Mouse (Mus musculus) kidney, postnatal 0 days (tissue): ENCODE results near the gene Nkain4. TPM values are rescaled to one million over a fixed set of nuclear protein-coding genes. Genes with fewer than 3 reads are reported as not detected.
A peak's percentile ranks its signal among the peaks of the same experiment; 100 is the strongest.

Experiments used
- ATAC-seq: fragments of 200-750 bp; cut with Nextera tagmentation; replicated peaks from 2 replicates; pipeline ENCODE4 v1.8.0; 2017; ENCODE audit warnings: low read depth, moderate number of reproducible peaks, moderate TSS enrichment, moderate library complexity; ENCODE audit not compliant: low FRiP score
- DNase-seq: peaks from one replicate; pipeline ENCODE4 v3.0.0-alpha.2; 2016; ENCODE audit warnings: low spot score
- H3K27ac ChIP-seq: fragments of 300-500 bp; sonication (generic); 2 replicates; pipeline ENCODE4 v1.5.1; 2014; ENCODE audit warnings: mild to moderate bottlenecking
- H3K27me3 ChIP-seq: fragments of 300-500 bp; sonication (generic); 2 replicates; pipeline ENCODE4 v1.6.1; 2014; ENCODE audit warnings: low read length, mixed read lengths; ENCODE audit not compliant: insufficient read depth
- H3K36me3 ChIP-seq: fragments of 300-500 bp; sonication (generic); 2 replicates; pipeline ENCODE4 v1.6.1; 2014; ENCODE audit warnings: low read length, mixed read lengths; ENCODE audit not compliant: insufficient read depth
- H3K4me1 ChIP-seq: fragments of 300-500 bp; sonication (generic); replicated peaks from 2 replicates; pipeline ENCODE4 v1.6.1; 2014; ENCODE audit warnings: antibody characterized with exemption, low read length, mixed read lengths; ENCODE audit not compliant: insufficient read depth
- H3K4me2 ChIP-seq: fragments of 300-500 bp; sonication (generic); 2 replicates; pipeline ENCODE4 v1.6.1; 2014; ENCODE audit warnings: mild to moderate bottlenecking, low read length, moderate library complexity, mixed read lengths
- H3K4me3 ChIP-seq: fragments of 300-500 bp; sonication (generic); replicated peaks from 2 replicates; pipeline ENCODE4 v1.5.1; 2014; ENCODE audit warnings: low read depth, low read length
- H3K9ac ChIP-seq: fragments of 300-500 bp; sonication (generic); 2 replicates; pipeline ENCODE4 v1.6.1; 2014; ENCODE audit warnings: low read depth, low read length
- H3K9me3 ChIP-seq: fragments of 300-500 bp; sonication (generic); replicated peaks from 2 replicates; pipeline ENCODE4 v1.6.1; 2016; ENCODE audit warnings: low read length, inconsistent platforms, mixed read lengths
- CTCF ChIP-seq: IDR thresholded peaks from 2 replicates; pipeline ENCODE4 v1.5.1; 2016; ENCODE audit warnings: antibody characterized with exemption, low read depth, mild to moderate bottlenecking, moderate library complexity
- WGBS: fragments of 180-500 bp; shearing (Covaris S2); extraction: QIAGEN DNeasy Blood & Tissue Kit; methylation state at CpG from one replicate; pipeline ENCODE4 v1.1.7; 2014; 5-methylcytosine and 5-hydroxymethylcytosine counted together
- microRNA-seq: library from miRNA; unstranded; fragments of <30 nt; microRNA quantifications from one replicate; pipeline ENCODE4, GENCODE M21; 2016
- polyA plus RNA-seq: library from polyadenylated mRNA; unstranded; fragments of >200 nt; fragmentation: Nextera tagmentation; extraction: Ambion mirVana; gene quantifications from 2 replicates; pipeline ENCODE4 v1.2.1, GENCODE M21; 2015

Gene Nkain4
- polyA plus RNA-seq, 1 experiment from 2014 or later = 24.1 TPM

DNA sequence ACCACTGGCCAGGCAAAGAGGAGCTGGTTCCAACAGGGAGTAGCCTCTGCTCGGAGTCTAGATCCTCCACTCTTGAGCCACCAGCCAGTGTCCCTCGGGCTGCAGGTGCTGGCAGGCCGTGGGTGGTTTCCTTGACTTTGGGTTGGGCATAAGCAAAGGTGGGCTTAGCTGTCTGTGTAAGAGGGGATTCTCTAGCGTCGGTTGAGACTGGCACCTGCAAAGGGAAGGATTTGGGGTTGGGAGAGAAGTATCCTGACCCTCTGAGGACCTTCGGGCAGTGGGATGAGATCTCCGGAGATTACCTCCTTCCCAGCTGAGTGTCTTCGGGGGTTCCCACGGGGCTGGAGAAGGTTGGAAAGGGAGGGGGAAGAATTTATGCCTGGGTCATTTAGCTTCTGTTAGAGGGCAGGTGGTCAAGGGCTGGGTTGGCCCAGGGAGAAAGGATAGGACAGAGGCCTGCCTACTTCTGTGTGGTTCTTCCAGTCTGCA, 62.6 kb downstream of the Nkain4 start:
- H3K4me1 ChIP-seq = peaks cover 24% of the 10 kb centered on the region
- no peak overlapping the region for H3K9ac ChIP-seq
- no peak overlapping the region for H3K27ac ChIP-seq
- H3K36me3 ChIP-seq = no peaks in the 10 kb centered on the region
- no peak overlapping the region for H3K4me3 ChIP-seq
- no peaks in the 10 kb centered on the region for H3K9me3 ChIP-seq
- H3K27me3 ChIP-seq = peaks cover 66% of the 10 kb centered on the region
- no peak for ATAC-seq
- WGBS = 5% methylated on average over 9 of the region's 9 CpGs
- no peak for DNase-seq
- no peak overlapping the region for H3K4me2 ChIP-seq
- no peak for TF ChIP-seq CTCF

DNA sequence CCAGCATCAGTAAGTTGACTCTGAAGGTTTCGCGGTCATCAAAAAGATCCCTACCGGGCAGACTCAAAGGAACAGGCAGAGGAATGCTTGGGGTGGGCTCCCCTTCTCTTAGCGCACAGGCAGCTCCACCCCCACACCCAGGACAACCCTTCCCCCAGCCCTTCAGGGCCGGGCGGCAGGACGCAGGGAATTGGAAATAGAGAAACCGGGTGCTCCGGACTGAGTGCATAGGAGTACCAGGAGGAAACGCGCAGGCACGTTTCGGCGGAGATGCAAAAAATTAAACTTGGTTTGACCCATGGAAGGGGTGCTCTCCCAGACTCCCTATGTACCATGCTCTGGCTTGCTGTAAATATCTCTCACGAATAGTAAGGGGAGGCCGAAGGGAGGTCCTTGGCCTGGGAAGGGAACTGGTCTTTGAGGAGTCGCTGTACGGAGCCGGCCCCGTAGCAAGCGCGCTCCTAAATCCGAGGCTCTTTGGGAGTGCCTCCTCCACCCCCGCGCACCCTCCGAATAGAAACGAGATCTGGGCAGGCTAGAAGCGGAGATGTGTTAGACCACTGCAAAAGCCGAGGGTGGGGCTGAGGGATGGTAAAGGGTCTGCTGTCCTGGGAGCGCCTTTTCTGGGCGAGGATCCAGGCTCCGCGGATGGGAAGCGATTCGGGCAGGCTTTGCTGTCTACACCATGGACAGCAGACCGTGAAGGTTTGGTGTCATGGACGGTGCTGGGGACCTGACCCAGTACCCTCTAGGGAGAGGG, 63.2 kb downstream of the Nkain4 start:
- H3K9ac ChIP-seq = no peak overlapping the region
- H3K9me3 ChIP-seq = no peaks in the 10 kb centered on the region
- no peak for ATAC-seq
- no peak for TF ChIP-seq CTCF
- DNase-seq = no peak
- no peak overlapping the region for H3K27ac ChIP-seq
- H3K4me2 ChIP-seq = peak overlapping the region; percentile 41
- no peaks in the 10 kb centered on the region for H3K36me3 ChIP-seq
- peaks cover 24% of the 10 kb centered on the region for H3K4me1 ChIP-seq
- under 1% methylated on average over 36 of the region's 37 CpGs for WGBS
- peaks cover 64% of the 10 kb centered on the region for H3K27me3 ChIP-seq
- peak overlapping the region; percentile 11; the same call in 1 of the 2 replicates for H3K4me3 ChIP-seq

DNA sequence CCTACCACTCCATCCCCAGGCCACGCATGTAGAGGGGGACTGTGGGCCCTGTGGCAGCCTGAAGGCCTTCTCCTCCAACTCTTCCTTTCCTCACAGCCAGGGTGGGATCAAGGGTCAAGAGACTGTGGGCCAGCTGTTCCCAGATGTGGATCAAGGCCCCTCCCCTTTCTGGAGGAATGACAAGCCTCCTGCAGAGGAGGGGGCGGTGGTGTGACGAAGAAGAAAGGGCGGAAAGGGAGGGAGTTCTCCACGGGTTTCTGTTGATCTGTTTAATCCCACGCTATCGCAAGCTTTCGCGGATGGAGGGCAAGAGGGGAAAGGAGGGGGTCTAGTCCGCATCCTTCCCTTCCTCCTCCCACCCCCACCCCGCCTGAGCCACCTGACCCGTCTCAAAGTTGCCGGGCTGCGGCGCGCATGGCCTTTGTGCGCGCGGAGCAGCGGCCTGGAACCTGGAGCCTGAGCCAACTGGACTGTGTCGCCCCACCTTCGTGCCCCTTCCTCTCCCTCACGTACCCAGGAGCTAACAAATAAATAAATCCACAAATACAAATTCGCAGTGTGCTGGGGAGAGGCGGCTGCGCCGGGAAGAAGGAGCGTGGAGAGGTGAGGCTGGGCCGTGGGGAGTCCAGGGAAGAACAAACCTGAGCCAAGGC, 64.0 kb downstream of the Nkain4 start:
- peak overlapping the region; percentile 41 for H3K4me2 ChIP-seq
- no peak overlapping the region for H3K27ac ChIP-seq
- peaks cover 24% of the 10 kb centered on the region for H3K4me1 ChIP-seq
- no peak for TF ChIP-seq CTCF
- WGBS = under 1% methylated on average over 27 of the region's 29 CpGs
- no peaks in the 10 kb centered on the region for H3K36me3 ChIP-seq
- H3K9me3 ChIP-seq = no peaks in the 10 kb centered on the region
- peak; percentile 21 for DNase-seq
- H3K9ac ChIP-seq = no peak overlapping the region
- peak overlapping the region; percentile 11; the same call in 1 of the 2 replicates for H3K4me3 ChIP-seq
- H3K27me3 ChIP-seq = peaks cover 64% of the 10 kb centered on the region
- ATAC-seq = no peak

DNA sequence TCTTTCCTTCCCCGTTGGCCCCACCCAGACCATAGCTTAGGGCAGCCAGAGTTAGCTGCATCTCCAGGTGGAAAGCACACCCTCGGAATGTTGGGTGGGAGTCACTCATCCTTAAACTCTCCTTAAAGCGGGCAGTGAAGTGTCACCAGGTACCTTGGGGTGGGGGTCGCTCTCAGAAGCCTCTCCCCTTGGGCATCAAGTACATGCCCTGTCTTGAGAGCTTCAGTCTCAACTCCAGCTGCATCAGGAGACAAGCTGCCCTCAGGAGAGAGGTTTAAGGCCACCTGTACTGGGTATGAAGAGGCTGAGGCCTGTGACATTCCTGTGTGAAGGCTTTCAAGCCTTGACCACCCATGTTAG, 64.6 kb downstream of the Nkain4 start:
- Histone ChIP-seq H3K27ac (no peak overlapping the region), H3K27me3 (peaks cover 59% of the 10 kb centered on the region), H3K4me2 (no peak overlapping the region), H3K36me3 (no peaks in the 10 kb centered on the region), H3K9ac (no peak overlapping the region), H3K4me1 (peaks cover 24% of the 10 kb centered on the region), H3K4me3 (no peak overlapping the region), H3K9me3 (no peaks in the 10 kb centered on the region)
- WGBS = 16% methylated on average over 4 of the region's 4 CpGs
- DNase-seq (no peak), ATAC-seq (no peak)
- TF ChIP-seq CTCF = no peak

DNA sequence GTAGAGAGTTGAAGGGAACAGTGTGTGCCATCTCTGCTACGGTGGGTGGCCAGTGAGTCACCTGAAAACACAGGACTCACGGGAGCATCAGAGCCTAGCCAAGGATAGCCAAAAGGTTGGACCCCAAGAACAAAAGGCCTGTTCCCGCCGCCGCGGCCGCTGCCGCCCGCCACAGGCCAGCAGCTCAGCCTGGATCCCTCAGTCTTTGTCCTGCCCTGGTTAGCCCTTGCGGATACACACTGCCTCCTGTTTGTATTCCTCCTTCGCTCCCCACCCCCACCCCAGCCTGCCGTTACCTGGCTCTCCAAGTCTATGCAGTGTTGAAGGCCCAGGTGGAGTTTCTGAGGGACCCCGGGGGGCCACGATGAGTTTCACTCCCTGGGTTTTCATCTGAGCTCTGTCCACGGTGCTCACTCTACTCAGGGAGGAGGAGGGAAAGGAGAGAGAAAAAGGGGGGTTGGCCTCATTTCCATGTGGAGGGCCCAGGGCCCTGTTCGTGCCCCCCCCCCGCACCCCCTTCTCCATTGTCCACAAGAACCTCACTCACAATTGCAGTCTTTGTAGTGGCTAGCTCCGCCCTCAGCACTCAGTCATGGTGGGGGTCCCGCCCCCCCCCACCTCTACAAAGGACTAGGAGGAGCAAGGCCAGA, 65.1 kb downstream of the Nkain4 start:
- Histone ChIP-seq H3K9me3 (no peaks in the 10 kb centered on the region), H3K4me1 (peaks cover 24% of the 10 kb centered on the region), H3K4me2 (no peak overlapping the region), H3K36me3 (no peaks in the 10 kb centered on the region), H3K4me3 (no peak overlapping the region), H3K9ac (no peak overlapping the region), H3K27ac (no peak overlapping the region), H3K27me3 (peaks cover 53% of the 10 kb centered on the region)
- 12% methylated on average over 19 of the region's 19 CpGs for WGBS
- no peak for TF ChIP-seq CTCF
- DNase-seq (no peak), ATAC-seq (no peak)

DNA sequence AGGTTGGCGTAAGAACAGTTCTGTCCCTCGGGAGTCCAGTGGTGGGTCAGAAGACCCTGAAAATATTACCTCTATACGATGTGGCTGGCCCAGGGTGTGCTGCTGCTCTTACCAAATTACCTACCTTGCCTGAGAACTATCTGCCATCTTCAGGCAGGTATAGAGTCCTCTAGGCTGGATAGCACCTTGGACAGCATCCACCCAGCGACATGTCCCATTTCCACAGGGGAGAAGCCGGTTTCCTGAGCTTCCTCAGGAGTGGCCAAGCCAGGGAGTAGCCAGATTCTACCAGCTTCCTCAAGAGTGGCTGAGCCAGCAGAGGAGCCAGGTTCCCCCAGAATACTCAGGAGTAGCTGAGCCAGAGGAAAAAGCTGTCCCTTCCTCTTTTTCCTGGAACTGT, 69.2 kb downstream of the Nkain4 start:
- no peak for TF ChIP-seq CTCF
- Histone ChIP-seq H3K4me1 (0 out of 2 replicates have a peak, but pooled peaks cover 3% of the 10 kb centered on the region), H3K4me2 (no peak overlapping the region), H3K9me3 (no peaks in the 10 kb centered on the region), H3K27ac (no peak overlapping the region), H3K9ac (no peak overlapping the region), H3K27me3 (peaks cover 12% of the 10 kb centered on the region), H3K36me3 (no peaks in the 10 kb centered on the region), H3K4me3 (no peak overlapping the region)
- DNase-seq (no peak), ATAC-seq (no peak)
- WGBS = 62% methylated on average over 5 of the region's 5 CpGs

Small RNA genes within 50 kb of the gene (microRNA-seq; reads per million reads assigned to microRNA genes)
- not detected for gene Mir124a-3

Other genes with a start within 250 kb of the Nkain4 start
- gene Dido1, start 244.7 kb downstream of the Nkain4 start, polyA plus RNA-seq = 17.7 and 18.0 TPM in 2 replicates
- 48.1 and 51.0 TPM in 2 replicates for gene Gid8, start 244.6 kb downstream of the Nkain4 start, polyA plus RNA-seq
- 0.55 and 0.61 TPM in 2 replicates for gene Slc17a9, start 229.4 kb downstream of the Nkain4 start, polyA plus RNA-seq
- not detected in 2 replicates for gene Bhlhe23, start 177.8 kb downstream of the Nkain4 start, polyA plus RNA-seq
- 50.0 and 55.5 TPM in 2 replicates for gene Ythdf1, start 33.8 kb downstream of the Nkain4 start, polyA plus RNA-seq
- gene Birc7, start 25.7 kb downstream of the Nkain4 start, polyA plus RNA-seq = not detected in 2 replicates
- 55.7 and 65.9 TPM in 2 replicates for gene Arfgap1, start 12.5 kb upstream of the Nkain4 start, polyA plus RNA-seq
- 0.34 and 0.41 TPM in 2 replicates for gene Col20a1, start 31.8 kb upstream of the Nkain4 start, polyA plus RNA-seq
- 2.6 and 3.5 TPM in 2 replicates for gene Chrna4, start 88.8 kb upstream of the Nkain4 start, polyA plus RNA-seq
- 0.17 TPM in 1 of 2 replicates, not detected in the other for gene Kcnq2, start 180.6 kb upstream of the Nkain4 start, polyA plus RNA-seq
- 0.05 TPM in 1 of 2 replicates, not detected in the other for gene Eef1a2, start 202.3 kb upstream of the Nkain4 start, polyA plus RNA-seq
- 262 and 278 TPM in 2 replicates for gene Ppdpf, start 232.5 kb upstream of the Nkain4 start, polyA plus RNA-seq
- gene Ptk6, start 248.1 kb upstream of the Nkain4 start, polyA plus RNA-seq = not detected in 2 replicates